Comparison of ENCODE assay signal across 20 mouse cellular contexts in the genomic region with DNA sequence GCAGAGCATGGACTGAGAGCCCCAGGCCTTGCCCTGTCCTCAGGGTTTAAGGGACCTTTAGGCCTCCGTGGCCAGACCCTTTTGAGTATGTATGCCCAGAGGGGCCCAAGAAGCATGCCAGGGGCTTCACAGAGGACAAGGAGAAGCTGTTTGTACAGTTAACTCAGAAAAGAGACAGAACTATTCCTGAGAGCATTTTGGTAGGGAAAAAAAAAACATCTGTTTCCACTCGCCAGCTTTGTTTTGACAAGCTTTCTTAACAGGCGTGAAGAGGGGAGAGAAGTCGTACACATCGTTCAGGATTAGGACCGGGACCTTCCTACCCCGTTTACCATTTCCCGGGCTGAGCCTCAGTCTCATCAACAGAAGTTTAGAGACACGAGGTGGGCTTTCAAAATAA.
DNase-seq lines count a peak whose midpoint lies in the region; ATAC-seq lines count a peak whose summit lies in the region.
"Had no signal": no experiment of that assay in that cellular context is flagged by ENCODE, and none has a peak within 500 bp of the region (broad histone marks: within the 10 kb centered on the region; RNA-seq: fewer than 3 reads in every experiment).

No protein-coding gene starts in this region.

- H3K9me3 ChIP-seq in heart, embryonic 13.5 days: no peaks in the 10 kb centered on the region
- H3K9me3 ChIP-seq in heart, embryonic 11.5 days (replicated peaks; ENCODE audit: control insufficient read depth, low read length): no peaks in the 10 kb centered on the region
- no peaks in the 10 kb centered on the region for H3K9me3 ChIP-seq in neural tube, embryonic 15.5 days (replicated peaks)
- H3K9me3 ChIP-seq in hindbrain, embryonic 16.5 days (ENCODE audit: control insufficient read depth, low read length): no peaks in the 10 kb centered on the region
- H3K9me3 ChIP-seq: limb, embryonic 12.5 days; neural tube, embryonic 12.5 days had no signal

- 36% methylated on average over 9 of the region's 9 CpGs for WGBS in heart, embryonic 13.5 days
- 37% methylated on average over 9 of the region's 9 CpGs for WGBS in heart, embryonic 11.5 days (ENCODE audit: insufficient replicate concordance)
- WGBS in neural tube, embryonic 15.5 days: 45% methylated on average over 9 of the region's 9 CpGs
- 37% methylated on average over 9 of the region's 9 CpGs for whole genome bisulfite sequencing in hindbrain, embryonic 16.5 days

- no peaks in the 10 kb centered on the region for H3K36me3 ChIP-seq in heart, embryonic 13.5 days
- no peaks in the 10 kb centered on the region for H3K36me3 ChIP-seq in heart, embryonic 11.5 days (ENCODE audit: control insufficient read depth, insufficient read depth, low read length)
- no peaks in the 10 kb centered on the region for H3K36me3 ChIP-seq in neural tube, embryonic 15.5 days
- no peaks in the 10 kb centered on the region for H3K36me3 ChIP-seq in hindbrain, embryonic 16.5 days (ENCODE audit: control insufficient read depth, insufficient read depth, low read length)
- H3K36me3 ChIP-seq: limb, embryonic 12.5 days; neural tube, embryonic 12.5 days had no signal

- H3K4me3 ChIP-seq in heart, embryonic 13.5 days: no peak overlapping the region
- no peak overlapping the region for H3K4me3 ChIP-seq in heart, embryonic 11.5 days (ENCODE audit: low read depth, low read length)
- no peak overlapping the region for H3K4me3 ChIP-seq in neural tube, embryonic 15.5 days (replicated peaks)
- no peak overlapping the region for H3K4me3 ChIP-seq in hindbrain, embryonic 16.5 days (ENCODE audit: low read length)
- H3K4me3 ChIP-seq: heart, adult 2 months; limb, embryonic 12.5 days; neural tube, embryonic 12.5 days had no signal

- no peak overlapping the region for H3K4me2 ChIP-seq in heart, embryonic 13.5 days
- no peak overlapping the region for H3K4me2 ChIP-seq in heart, embryonic 11.5 days
- H3K4me2 ChIP-seq in neural tube, embryonic 15.5 days: no peak overlapping the region
- H3K4me2 ChIP-seq in hindbrain, embryonic 16.5 days (ENCODE audit: low read length): no peak overlapping the region
- H3K4me2 ChIP-seq: limb, embryonic 12.5 days; neural tube, embryonic 12.5 days had no signal

- H3K9ac ChIP-seq in heart, embryonic 13.5 days: 0 out of 2 replicates have a peak overlapping the region, but pooled peaks have one; percentile 3
- no peak overlapping the region for H3K9ac ChIP-seq in heart, embryonic 11.5 days (ENCODE audit: low read depth, low read length)
- no peak overlapping the region for H3K9ac ChIP-seq in neural tube, embryonic 15.5 days (replicated peaks)
- H3K9ac ChIP-seq in hindbrain, embryonic 16.5 days (ENCODE audit: low read depth, low read length): peak overlapping the region; percentile 4; the same call in 1 of the 2 replicates
- H3K9ac ChIP-seq: forebrain, postnatal 0 days; limb, embryonic 12.5 days; neural tube, embryonic 12.5 days had no signal

- ATAC-seq in heart, embryonic 13.5 days (ENCODE audit: extremely low read depth, insufficient number of reproducible peaks, low FRiP score, low TSS enrichment): no peak
- no peak for ATAC-seq in heart, embryonic 11.5 days (replicated peaks; ENCODE audit: insufficient number of reproducible peaks, low FRiP score, low TSS enrichment)
- ATAC-seq in neural tube, embryonic 15.5 days (ENCODE audit: low FRiP score): no peak
- no peak for ATAC-seq in hindbrain, embryonic 16.5 days
- ATAC-seq: activated CD4-positive, CD25-positive, alpha-beta regulatory T cell, adult 4 months; forebrain, postnatal 0 days had no signal

- peaks cover 49% of the 10 kb centered on the region for H3K4me1 ChIP-seq in heart, embryonic 13.5 days
- H3K4me1 ChIP-seq in heart, embryonic 11.5 days (ENCODE audit: control insufficient read depth, insufficient read depth, low read length): peaks cover 19% of the 10 kb centered on the region
- peaks cover 32% of the 10 kb centered on the region for H3K4me1 ChIP-seq in neural tube, embryonic 15.5 days
- H3K4me1 ChIP-seq in hindbrain, embryonic 16.5 days (ENCODE audit: control insufficient read depth, insufficient read depth, low read depth, low read length): peaks cover 2% of the 10 kb centered on the region

- H3K27me3 ChIP-seq in heart, embryonic 13.5 days (replicated peaks): no peaks in the 10 kb centered on the region
- H3K27me3 ChIP-seq in heart, embryonic 11.5 days (ENCODE audit: control insufficient read depth, insufficient read depth, low read length): no peaks in the 10 kb centered on the region
- peaks cover 31% of the 10 kb centered on the region for H3K27me3 ChIP-seq in neural tube, embryonic 15.5 days (replicated peaks)
- no peaks in the 10 kb centered on the region; the same call in 1 of the 2 replicates for H3K27me3 ChIP-seq in hindbrain, embryonic 16.5 days (replicated peaks; ENCODE audit: control insufficient read depth, insufficient read depth, low read length)

- no peak overlapping the region for H3K27ac ChIP-seq in heart, embryonic 13.5 days (replicated peaks)
- H3K27ac ChIP-seq in heart, embryonic 11.5 days (ENCODE audit: low read depth, low read length): no peak overlapping the region
- H3K27ac ChIP-seq in neural tube, embryonic 15.5 days (replicated peaks): no peak overlapping the region
- no peak overlapping the region for H3K27ac ChIP-seq in hindbrain, embryonic 16.5 days (ENCODE audit: low read depth, low read length)
- H3K27ac ChIP-seq: heart, adult 2 months; limb, embryonic 12.5 days; neural tube, embryonic 12.5 days had no signal

- DNase-seq in neural tube, embryonic 10.5 days (ENCODE audit: extremely low spot score, low spot score): peak; percentile 48
- no peak for DNase-seq in liver
- no peak for DNase-seq in urinary bladder, postnatal 36 days (ENCODE audit: low spot score in 2 of 2)
- DNase-seq in yolk sac, embryonic 10.5 days (ENCODE audit: low spot score): no peak
- DNase-seq: adrenal gland, postnatal 36 days; cerebellum, adult 9-11 months; forebrain, postnatal 0 days; gastrocnemius, postnatal 10 days; heart, adult 2 months; kidney, adult 2 months; layer of hippocampus, postnatal 36 days; lung, postnatal 4 days; thymus, postnatal 25 days had no signal

Comparison
In these comparisons a context has a peak if more than half of its experiments do, and no peak if none do; other contexts are left out.
1. H3K9ac ChIP-seq: peak in heart, embryonic 13.5 days (single experiment) and hindbrain, embryonic 16.5 days (single experiment); none in heart, embryonic 11.5 days (single experiment) and neural tube, embryonic 15.5 days (single experiment).